Mouse (Mus musculus) thymus, postnatal 10 days (tissue): ENCODE data around the gene Adipor1.
A peak's percentile ranks its signal among the peaks of the same experiment; 100 is the strongest.
"Not testable (repeated sequence)": the region's sequence is repeated elsewhere in the genome, so short reads cannot be mapped to it uniquely, and the experiment has no call there.

Source experiments
- DNase-seq, 2 experiments: peaks; one replicate each; pipeline ENCODE4 v3.0.0; 2021; ENCODE audit warnings: low spot score in 2 of 2

The Adipor1 gene

DNA sequence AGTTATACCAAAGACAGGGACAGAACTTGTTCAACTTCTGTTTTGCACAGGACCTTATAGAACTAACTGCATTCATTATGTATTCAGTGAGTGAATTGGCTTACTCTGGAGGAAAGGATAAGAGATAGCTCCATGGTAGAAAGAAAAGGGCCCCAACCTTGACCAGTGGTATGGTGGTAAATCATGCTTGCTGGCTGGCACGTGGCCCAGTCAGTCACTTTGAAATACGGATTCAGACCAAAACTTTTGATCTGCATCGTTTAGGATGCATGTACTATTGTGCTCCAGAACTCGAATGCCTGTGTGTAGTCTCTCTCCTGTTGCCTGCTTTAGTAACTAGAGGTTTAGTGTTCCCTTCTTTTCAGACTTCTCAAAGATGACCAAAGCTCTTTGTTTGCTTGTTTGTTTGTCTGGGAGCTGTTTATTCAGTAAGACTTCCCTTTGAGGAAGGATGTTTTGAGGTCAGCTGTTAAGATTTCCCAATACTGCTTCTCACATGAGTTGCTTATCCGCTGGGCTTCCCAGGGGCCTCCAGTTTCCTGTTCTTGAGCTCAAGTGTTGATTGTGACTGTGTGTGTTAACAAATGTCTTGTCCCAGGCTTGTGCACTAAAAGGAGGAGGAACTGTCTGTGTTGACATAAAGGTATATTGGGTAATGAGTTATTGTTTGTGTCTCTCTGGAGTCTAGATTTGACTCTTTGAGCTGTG is 4.7 kb downstream of the Adipor1 start:
- DNase-seq = no peak

DNA sequence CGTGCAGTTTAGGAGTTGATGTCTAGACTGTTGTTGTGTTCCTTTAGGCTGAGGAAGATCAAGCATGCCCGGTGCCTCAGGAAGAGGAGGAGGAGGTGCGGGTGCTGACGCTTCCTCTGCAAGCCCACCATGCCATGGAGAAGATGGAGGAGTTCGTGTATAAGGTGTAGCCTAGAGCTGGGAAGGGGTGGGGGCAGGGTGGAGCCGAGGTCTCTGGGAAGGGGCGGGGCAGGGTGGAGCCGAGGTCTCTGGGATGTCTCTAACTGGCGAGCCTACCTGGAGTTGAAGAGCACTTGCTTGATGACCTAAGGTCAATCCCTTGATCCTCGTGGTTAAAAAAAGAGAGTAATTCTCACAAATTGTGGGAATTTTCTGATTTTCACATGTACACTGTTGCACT is 8.7 kb downstream of the Adipor1 start:
- no peak for DNase-seq

DNA sequence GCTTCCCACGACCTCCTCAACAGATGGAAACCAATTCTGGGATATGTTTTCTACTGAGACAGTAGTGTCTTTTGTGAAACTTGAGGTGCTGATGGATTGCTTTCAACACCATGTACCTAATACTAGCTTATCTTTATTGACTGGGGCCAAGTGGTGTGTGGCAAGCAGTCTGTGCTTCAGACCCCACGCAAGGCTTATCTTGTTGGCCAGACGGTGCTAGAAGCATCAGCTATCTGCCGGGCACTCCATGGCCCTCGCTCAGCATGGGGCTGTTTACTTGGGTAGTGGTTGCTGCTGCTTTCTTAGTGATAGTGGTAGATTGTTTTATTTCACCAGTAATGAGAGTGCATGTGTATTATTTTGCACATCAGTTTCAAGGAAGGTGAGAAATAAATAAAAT is 11.1 kb downstream of the Adipor1 start:
- no peak for DNase-seq

DNA sequence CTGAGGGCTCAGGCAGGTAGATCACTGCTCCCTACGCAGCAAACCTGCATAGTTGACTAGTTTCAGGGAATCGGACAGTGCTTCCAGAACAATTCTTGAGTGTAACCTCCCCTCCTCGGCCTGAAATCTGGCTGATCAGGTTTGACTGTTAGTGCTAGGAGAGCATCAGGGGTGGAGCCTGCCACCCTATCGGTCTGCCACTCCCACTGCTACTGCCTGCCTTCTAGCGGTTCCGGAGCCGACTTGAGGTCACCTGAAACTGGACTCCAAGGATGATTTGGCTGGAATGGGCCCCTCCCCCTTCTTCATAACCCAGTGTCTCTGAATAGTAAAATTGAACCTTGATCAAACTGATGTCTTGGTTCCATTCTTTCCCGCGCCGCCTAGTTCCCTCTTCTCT is 17.8 kb downstream of the Adipor1 start:
- no peak for DNase-seq

DNA sequence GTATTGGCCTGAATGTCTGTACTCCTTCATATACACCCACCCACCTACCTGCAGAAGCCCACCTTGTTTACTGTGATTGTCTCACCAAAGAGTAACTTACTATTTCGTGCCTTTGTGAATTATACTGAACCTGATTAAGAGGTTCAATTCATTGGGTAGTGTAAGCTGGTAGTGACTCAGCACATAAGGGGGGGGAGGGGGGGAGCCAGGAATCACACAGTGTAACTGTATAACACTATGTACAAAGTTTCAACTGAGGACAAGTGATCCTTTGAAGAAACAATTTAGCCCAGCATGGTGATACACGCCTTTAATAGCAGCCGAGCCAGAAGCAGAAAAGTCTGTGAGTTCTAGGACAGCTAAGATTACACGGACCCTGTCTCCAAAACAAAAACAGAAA is 18.3 kb downstream of the Adipor1 start:
- DNase-seq = no peak

DNA sequence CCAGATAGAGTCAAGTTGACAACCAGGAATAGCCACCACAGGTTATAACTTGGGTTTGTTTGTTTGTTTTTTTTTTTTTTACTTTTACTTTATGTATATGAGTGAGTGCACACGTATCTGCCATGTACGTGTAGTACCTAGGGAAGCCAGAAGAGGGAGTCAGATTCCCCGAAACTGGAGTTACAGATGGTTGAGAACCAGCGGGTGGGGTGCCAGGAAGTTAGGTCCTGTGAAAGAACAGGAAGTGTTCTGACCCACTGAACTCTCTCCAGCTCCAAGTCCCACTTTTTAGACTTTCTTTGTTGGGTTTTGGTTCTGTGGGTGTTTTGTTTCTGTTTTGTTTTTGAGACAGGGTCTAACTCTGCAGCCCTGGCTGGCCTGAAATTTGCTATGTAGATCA is 20.2 kb downstream of the Adipor1 start:
- DNase-seq = peak in 1 of 2 experiments; percentile 41

DNA sequence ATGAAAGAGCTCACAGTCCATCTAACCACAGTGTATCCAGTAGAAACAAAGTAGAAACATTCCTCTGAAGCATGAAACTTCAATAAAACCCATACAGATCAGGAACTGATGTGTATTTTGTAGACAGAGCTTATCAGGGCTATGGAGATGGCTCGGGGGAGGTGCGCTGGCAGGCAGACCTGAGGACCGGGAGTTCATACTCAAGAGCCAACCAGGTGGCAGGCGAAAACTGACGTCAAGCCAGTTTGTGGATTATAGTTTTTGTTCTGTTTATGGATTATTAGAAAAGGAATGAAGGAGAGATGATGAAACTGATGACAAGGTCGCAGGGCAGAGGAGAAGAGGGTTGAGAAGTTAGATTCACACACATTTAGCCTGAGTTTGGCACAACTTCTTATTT is 25.3 kb downstream of the Adipor1 start:
- DNase-seq = no peak

DNA sequence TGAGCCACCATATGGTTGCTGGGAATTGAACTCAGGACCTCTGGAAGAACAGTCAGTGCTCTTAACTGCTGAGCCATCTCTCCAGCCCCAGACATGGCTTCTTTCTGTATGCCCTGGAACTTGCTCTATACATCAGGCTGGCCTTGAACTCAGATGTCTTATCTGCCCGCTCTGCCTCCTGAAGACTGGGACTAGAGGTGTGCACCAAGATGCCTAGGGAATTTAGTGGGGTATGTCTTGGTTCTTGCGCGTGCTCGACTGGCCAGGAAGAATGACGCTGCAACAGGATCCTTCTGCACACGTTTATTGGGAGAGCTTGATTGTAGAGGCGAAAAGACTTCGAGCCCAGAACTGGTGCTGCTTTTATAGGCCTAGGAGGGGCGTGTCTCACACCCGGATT is 26.6 kb downstream of the Adipor1 start:
- DNase-seq = not testable (repeated sequence)

DNA sequence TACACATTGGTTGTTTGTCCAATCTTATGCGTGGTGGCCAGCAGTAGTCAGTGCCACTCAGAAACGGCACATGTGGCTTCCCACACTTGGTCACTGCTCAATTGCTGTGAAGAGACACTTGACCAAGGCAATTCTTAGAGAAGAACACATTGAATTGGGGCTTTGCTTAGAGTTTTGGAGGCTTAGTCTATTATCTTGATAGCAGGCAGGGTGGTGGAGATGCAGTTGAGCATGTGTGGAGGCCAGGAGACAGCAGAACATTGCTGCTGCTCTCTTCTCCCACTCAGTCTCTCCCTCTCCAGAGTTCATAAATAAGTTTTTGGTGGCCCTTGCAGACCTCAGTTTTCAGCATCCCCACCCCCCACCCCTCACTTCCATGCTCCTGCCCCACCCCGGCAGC is 27.2 kb downstream of the Adipor1 start:
- no peak for DNase-seq

DNA sequence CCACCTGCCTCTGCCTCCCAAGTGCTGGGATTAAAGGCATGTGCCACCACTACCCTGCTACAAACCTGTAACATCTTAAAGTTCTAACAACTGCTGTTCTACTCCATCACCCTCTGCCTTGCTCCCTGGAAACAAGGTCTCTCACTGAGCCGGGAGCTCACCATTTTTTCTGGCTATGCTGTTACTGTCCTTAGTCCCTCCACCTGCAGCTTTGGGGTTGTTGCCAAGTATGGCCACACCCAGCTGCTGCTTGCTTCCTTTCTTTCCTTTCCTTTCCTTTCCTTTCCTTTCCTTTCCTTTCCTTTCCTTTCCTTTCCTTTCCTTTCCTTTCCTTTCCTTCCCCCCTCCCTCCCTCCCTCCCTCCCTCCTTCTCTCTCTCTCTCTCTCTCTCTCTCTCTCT is 28.1 kb downstream of the Adipor1 start:
- DNase-seq = not testable (repeated sequence)

DNA sequence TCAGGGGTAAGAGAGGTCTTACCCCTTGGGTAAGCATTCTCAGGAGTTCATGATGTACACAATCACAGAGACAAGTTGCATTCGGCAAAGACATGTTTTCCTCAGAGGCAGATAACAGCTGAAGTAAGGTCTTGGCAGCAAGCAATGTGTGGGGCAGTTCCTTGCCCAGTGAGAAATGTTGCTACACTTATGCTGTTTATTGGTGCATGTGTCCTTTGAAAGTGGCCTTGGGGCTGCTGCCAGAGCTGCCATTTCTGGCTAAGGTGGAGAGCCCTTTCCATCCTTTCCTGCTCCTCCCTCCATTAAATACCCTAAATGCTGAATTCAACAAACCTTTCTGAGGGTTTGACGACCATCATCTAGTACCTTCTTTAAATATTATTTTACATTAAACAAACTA is 30.2 kb downstream of the Adipor1 start:
- no peak for DNase-seq

DNA sequence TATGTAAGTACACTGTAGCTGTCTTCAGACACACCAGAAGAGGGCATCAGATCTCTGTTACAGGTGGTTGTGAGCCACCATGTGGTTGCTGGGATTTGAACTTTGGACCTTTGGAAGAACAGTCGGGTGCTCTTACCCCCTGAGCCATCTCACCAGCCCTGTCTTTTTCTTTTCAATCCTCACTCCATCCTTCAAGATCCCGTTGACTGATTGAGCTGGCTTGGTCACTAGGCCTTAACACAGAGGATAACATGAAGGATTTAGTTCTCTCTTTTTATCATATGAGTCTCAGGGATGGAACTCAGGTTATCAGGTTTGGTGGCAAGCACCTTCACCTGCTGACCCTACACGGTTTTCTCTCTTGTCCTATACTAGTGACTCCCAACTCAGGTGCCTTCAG is 33.4 kb downstream of the Adipor1 start:
- DNase-seq = not testable (repeated sequence)

DNA sequence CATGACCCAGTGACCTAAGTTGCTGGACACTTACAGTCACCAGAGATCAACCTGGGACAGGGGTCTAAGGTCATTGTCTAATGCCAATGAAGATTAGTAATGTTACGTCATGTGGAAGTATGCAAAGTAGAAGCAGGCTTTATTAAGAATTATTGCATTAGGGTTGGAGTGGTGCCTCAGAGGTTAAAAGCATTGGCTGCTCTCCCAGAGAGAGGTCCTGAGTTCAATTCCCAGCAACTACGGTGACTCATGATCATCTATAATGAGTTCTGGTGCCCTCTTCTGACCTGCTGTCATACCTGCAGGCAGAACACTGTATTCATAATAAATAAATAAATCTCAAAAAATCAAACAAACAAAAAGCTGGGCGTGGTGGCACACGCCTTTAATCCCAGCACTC is 35.0 kb downstream of the Adipor1 start:
- DNase-seq = no peak

DNA sequence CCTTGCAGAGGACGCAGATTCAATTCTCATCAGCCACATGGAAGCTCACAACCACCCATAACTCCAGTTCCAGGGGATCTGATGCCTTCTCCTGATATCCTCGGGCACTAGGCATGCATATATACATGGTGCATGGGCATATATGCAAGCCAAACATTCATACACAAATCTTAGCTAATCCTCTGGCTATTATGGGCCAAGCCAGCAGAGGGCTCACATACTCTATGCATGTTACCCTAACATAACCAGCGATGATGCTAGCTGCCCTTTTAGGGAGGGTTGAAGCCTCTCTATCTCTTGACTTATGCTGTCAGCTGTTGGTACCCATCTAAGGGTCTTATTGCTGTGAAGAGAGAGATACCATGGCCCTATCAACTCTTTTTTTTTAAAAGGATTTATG is 35.8 kb downstream of the Adipor1 start:
- DNase-seq = peak; percentile 14 to 57

DNA sequence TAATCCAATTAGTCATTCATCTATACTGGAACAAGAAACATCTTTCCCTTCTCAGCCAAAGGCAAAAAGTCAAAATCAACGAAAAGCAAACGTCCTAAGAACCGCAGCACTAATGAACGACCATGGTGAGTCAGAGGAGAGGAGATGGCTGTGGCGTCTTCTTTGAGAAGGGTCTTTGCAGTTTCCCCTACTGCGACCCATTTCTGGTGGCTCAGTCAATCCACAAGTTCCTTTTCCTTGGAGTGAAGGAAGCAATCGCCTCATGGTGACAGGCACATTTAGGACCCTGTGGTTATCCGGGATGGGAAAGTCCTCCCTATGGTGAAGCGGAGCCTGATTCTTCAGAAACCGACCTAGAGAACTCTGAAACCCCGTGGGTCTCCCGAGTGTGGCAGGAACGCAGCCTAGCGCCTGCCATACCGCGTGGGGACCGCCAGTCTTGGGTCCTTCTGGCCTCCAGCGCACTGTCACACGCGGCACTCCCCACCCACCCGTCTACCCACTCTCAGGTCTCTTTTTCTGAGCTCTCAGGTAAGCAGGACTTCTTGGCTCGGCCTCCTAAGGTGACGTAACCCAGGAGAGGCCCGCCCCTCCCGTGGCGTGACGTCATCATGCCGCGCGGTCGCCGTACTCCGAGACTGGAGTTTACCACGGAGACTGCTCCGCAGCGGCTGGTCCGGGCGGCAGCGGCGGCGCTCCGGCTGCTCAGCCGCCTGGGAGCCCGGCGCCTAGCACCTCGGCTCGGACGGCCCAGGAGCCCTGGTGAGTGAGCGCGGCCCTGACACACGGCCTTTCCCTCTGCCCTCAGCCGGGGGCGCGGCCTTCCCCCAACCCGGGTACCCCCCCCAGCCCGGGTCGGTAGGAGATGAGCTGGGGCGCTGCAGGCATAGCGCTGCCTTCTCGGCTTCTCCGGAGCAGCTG is 40.0 kb downstream of the Adipor1 start, which contains the start of gene Klhl12:
TSS of gene Klhl12 (plus strand) at position 628 of the 921 bp plus-strand sequence.
- DNase-seq = peak; percentile 95 to 97

DNA sequence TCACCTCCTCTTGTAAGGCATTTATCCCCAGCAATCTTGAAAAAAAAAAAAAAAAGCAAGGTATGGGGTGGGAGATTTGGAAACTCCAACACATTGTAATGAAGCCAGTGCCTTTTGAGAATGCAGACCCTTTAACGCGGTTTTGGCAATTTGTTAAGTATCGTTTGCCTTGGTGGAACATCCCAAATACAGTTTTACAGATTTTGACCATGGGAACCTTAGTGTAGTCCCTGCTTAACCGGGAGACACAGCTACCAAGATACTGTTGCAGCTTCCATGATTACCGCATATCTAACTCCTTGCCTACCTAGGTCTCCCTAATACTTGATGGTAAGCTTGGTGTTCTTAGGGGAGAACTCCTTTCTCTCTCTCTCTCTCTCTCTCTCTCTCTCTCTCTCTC is 40.9 kb downstream of the Adipor1 start:
- DNase-seq = no peak

DNA sequence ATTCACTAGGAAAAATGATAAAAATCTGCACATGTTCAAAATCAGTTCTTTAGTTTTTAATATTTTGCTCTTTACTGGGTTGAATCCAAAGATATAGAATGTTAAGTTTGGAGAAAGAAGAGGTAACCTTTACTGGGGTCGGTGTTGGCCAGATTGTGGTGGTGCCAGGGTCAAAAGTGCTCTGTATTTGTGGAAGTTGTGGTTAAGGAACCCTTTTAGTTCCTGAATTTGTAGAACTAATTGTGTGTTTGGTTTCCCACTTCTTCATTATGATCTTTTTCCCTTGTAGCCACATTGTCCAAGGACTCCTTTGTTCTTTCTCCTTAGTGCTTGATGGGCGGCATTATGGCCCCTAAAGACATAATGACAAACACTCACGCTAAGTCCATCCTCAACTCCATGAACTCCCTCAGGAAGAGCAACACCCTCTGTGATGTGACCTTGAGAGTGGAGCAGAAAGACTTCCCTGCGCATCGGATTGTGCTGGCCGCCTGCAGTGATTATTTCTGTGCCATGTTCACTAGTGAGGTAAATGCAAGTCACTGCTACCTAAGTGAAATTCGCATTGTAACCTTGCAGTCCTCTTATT is 43.1 kb downstream of the Adipor1 start:
- DNase-seq = no peak

DNA sequence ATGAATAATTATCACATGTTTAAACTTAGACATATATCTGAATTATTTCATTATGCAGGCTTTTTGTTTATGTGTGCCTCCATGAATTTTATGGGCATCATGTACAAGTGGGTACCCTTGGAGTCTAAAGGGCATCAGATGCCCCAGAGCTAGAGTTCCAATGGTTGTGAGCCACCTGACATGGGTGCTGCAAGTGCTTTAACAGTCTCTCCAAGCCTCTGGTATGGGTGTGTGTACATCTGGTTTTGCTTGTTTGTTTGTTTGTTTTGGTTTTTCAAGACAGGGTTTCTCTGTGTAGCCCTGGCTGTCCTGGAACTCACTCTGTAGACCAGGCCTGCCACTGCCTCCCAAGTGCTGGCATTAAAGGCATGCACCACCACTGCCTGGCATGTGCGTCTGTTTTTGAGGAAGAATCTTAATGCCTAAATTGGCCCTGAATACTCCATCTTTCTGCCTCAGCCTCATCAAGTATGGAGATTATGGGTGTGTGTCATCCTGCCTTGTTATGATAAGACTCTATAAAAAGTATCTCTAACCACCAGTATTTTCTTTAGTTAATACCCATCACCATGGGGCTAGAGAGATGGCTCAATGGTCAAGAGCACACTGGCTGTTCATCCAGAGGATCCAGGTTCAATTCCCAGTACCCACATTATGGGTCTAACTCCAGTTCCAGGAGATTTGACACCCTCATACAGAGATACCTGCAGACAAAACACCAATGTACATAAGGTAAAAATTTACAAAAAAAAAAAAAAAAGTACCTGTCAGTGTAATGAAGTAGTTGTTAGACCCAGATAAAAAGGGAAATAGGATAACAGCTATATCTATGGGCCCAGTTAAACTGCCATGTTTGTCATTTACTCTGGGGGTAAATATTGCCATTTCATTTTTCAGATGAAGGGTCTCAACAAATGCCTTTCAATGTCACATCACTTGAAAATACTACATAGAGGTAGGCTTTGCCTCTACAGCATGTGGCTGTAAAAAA is 45.4 kb downstream of the Adipor1 start:
- no peak for DNase-seq
